Mouse (Mus musculus): ENCODE measurements around the gene Dbi. TPM values are rescaled to one million over a fixed set of nuclear protein-coding genes. Genes with fewer than 3 reads are reported as not detected.

Dbi gene
- polyA plus RNA-seq, 1 experiment from 2014 or later: 571 TPM

DNA sequence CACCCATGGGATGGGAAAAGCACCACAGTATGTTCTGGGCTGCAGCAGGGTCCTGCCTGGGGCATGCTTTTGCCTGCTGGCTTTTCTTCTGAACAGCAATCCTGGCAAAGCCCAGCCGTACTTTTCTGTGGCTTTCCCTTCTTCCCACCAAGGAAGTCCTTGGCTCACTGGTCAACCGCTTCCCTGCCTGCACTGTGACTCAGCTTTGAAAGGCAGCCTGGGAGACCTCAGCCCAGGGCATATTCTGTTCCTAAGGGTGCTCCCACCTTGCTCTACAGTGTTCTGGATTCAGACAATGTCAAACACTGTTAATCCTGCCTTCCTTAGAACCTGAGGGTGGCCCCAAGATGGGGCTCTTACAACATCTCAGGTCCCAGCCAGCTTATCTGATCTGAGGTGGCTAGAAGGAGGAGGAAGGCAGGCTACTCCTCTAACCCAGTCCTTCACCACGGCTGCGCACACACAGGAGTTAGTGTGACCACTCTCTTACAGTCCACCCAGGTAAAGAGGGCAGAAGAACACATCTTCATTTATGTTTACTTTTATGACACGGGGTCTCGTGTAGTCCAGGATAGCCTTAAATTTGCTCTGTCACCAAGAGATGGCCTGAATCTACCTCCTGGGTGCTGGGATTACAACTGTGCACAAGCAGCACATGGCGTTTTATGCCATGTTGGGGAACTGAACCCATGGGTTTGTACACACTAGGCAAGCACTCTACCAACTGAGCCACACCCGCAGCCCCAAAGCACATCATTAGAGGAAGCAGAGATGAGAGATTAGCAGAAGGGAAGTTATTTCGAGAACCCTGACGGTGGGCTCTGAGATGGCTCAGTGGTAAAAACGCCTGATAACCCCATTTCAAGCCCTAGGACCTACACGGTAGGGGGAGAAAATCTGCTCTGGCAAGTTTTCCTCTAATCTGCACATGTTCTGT lies 8.4 kb downstream of the Dbi start:
- Histone ChIP-seq H3K27me3 (ENCODE audit: control insufficient read depth, insufficient read depth, low read length) (no peaks in the 10 kb centered on the region), H3K4me1 (ENCODE audit: control insufficient read depth, insufficient read depth, low read length) (no peaks in the 10 kb centered on the region), H3K27ac (ENCODE audit: low read depth, low read length) (no peak overlapping the region), H3K9ac (ENCODE audit: low read depth, low read length) (no peak overlapping the region), H3K4me3 (ENCODE audit: low read length) (no peak overlapping the region), H3K36me3 (ENCODE audit: control insufficient read depth, insufficient read depth, low read length) (peaks cover 37% of the 10 kb centered on the region), H3K9me3 (ENCODE audit: control insufficient read depth, low read length) (peaks cover 10% of the 10 kb centered on the region), H3K4me2 (replicated peaks; ENCODE audit: low read depth, low read length) (no peak overlapping the region)
- 86% methylated on average over 12 of the region's 12 CpGs for WGBS
- no peak for ATAC-seq (ENCODE audit: low FRiP score, low TSS enrichment)

DNA sequence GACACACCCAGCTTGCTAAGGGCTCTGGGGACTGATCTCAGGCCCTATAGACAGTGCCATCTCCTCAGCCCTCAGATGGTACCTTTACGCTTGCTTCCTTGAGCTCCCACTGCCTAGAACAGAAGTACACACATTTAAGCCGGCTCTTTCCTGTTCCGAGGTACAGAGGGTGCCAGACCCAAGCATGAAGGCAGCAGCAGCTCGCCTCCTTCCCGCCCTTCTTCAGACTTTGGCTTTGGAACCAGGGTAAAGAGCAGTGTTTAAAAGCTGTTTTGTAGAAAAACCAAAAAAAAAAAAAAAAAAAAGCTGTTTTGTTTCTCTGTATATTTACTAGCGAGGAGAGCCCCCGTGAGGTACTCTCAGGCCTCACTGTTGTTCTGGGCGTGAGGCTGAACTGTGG lies 9.1 kb downstream of the Dbi start:
- no peaks in the 10 kb centered on the region for H3K27me3 ChIP-seq (ENCODE audit: control insufficient read depth, insufficient read depth, low read length)
- peaks cover 37% of the 10 kb centered on the region for H3K36me3 ChIP-seq (ENCODE audit: control insufficient read depth, insufficient read depth, low read length)
- no peaks in the 10 kb centered on the region for H3K4me1 ChIP-seq (ENCODE audit: control insufficient read depth, insufficient read depth, low read length)
- ATAC-seq (ENCODE audit: low FRiP score, low TSS enrichment): no peak
- H3K9ac ChIP-seq (ENCODE audit: low read depth, low read length): no peak overlapping the region
- WGBS: 92% methylated on average over 8 of the region's 8 CpGs
- H3K4me2 ChIP-seq (replicated peaks; ENCODE audit: low read depth, low read length): no peak overlapping the region
- no peak overlapping the region for H3K4me3 ChIP-seq (ENCODE audit: low read length)
- peaks cover 10% of the 10 kb centered on the region for H3K9me3 ChIP-seq (ENCODE audit: control insufficient read depth, low read length)
- no peak overlapping the region for H3K27ac ChIP-seq (ENCODE audit: low read depth, low read length)

DNA sequence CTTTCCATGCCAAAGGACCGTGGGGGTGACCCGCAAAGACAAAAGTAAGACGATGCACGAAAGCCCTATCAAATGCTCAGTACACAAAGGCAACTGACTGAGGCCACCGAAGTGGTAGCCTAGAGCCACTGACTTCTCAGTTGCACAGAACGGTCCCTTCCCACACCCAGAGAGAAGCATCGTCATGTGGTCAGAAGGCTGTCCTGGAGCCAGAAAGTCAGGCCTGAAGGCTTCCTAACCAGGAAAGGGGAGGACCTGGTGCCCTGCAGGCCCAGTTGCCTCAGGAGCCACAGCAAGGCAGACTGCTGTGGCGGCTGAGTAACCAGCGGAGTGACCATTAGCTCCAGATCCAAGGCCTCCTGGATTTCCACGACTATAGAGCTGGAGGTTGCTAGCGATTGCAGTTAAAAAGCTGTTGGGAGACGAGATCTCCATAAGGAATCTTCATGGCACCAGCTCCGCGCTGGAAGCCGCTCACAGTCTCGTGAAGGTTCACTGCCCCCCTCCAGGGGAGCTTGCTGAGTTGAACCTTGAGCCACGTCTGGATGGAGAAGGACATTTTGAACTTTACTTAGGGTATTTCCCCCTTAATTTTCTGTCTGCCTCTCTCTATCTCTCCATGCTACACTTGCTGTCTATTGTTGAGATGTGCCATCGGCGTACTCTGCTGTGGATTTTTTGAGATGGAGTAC lies 11.0 kb downstream of the Dbi start:
- no peak overlapping the region for H3K4me2 ChIP-seq (replicated peaks; ENCODE audit: low read depth, low read length)
- no peaks in the 10 kb centered on the region for H3K27me3 ChIP-seq (ENCODE audit: control insufficient read depth, insufficient read depth, low read length)
- no peak overlapping the region for H3K27ac ChIP-seq (ENCODE audit: low read depth, low read length)
- no peak overlapping the region for H3K4me3 ChIP-seq (ENCODE audit: low read length)
- H3K9ac ChIP-seq (ENCODE audit: low read depth, low read length): no peak overlapping the region
- H3K4me1 ChIP-seq (ENCODE audit: control insufficient read depth, insufficient read depth, low read length): no peaks in the 10 kb centered on the region
- ATAC-seq (ENCODE audit: low FRiP score, low TSS enrichment): no peak
- H3K9me3 ChIP-seq (ENCODE audit: control insufficient read depth, low read length): peaks cover 7% of the 10 kb centered on the region
- 80% methylated on average over 19 of the region's 19 CpGs for WGBS
- peaks cover 22% of the 10 kb centered on the region for H3K36me3 ChIP-seq (ENCODE audit: control insufficient read depth, insufficient read depth, low read length)

GRCm38 (mm10) chr1:120105556-120105959 lies 15.3 kb downstream of the Dbi start:
- H3K27ac ChIP-seq (ENCODE audit: low read depth, low read length): no peak overlapping the region
- no peak overlapping the region for H3K4me3 ChIP-seq (ENCODE audit: low read length)
- no peaks in the 10 kb centered on the region for H3K4me1 ChIP-seq (ENCODE audit: control insufficient read depth, insufficient read depth, low read length)
- H3K9me3 ChIP-seq (ENCODE audit: control insufficient read depth, low read length): no peaks in the 10 kb centered on the region
- no peak overlapping the region for H3K9ac ChIP-seq (ENCODE audit: low read depth, low read length)
- H3K36me3 ChIP-seq (ENCODE audit: control insufficient read depth, insufficient read depth, low read length): no peaks in the 10 kb centered on the region
- H3K4me2 ChIP-seq (replicated peaks; ENCODE audit: low read depth, low read length): no peak overlapping the region
- ATAC-seq (ENCODE audit: low FRiP score, low TSS enrichment): no peak
- H3K27me3 ChIP-seq (ENCODE audit: control insufficient read depth, insufficient read depth, low read length): no peaks in the 10 kb centered on the region
- 66% methylated on average over 5 of the region's 5 CpGs for WGBS

DNA sequence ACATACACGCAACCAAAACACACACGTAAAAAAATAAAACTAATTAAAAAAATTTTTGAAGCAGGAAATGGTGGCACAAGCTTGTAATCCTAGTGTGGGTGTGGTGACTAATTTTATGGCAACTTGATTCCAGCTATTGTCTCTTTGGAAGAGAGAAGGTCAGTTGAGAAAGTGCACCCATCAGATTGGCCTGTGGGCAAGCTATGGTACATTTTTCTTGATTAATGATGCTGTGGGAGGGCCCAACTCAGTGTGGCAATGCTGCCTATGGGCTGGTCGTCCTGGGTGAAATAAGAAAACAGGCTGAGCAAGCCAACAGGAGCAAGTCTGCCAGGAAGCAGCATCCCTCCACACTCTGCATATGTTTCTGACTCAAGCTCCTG lies 19.7 kb downstream of the Dbi start:
- no peaks in the 10 kb centered on the region for H3K4me1 ChIP-seq (ENCODE audit: control insufficient read depth, insufficient read depth, low read length)
- no peak overlapping the region for H3K9ac ChIP-seq (ENCODE audit: low read depth, low read length)
- H3K4me2 ChIP-seq (replicated peaks; ENCODE audit: low read depth, low read length): no peak overlapping the region
- H3K27ac ChIP-seq (ENCODE audit: low read depth, low read length): no peak overlapping the region
- no peak overlapping the region for H3K4me3 ChIP-seq (ENCODE audit: low read length)
- no peaks in the 10 kb centered on the region for H3K9me3 ChIP-seq (ENCODE audit: control insufficient read depth, low read length)
- WGBS: 85% methylated on average over 3 of the region's 3 CpGs
- no peaks in the 10 kb centered on the region for H3K36me3 ChIP-seq (ENCODE audit: control insufficient read depth, insufficient read depth, low read length)
- no peak for ATAC-seq (ENCODE audit: low FRiP score, low TSS enrichment)
- H3K27me3 ChIP-seq (ENCODE audit: control insufficient read depth, insufficient read depth, low read length): no peaks in the 10 kb centered on the region

DNA sequence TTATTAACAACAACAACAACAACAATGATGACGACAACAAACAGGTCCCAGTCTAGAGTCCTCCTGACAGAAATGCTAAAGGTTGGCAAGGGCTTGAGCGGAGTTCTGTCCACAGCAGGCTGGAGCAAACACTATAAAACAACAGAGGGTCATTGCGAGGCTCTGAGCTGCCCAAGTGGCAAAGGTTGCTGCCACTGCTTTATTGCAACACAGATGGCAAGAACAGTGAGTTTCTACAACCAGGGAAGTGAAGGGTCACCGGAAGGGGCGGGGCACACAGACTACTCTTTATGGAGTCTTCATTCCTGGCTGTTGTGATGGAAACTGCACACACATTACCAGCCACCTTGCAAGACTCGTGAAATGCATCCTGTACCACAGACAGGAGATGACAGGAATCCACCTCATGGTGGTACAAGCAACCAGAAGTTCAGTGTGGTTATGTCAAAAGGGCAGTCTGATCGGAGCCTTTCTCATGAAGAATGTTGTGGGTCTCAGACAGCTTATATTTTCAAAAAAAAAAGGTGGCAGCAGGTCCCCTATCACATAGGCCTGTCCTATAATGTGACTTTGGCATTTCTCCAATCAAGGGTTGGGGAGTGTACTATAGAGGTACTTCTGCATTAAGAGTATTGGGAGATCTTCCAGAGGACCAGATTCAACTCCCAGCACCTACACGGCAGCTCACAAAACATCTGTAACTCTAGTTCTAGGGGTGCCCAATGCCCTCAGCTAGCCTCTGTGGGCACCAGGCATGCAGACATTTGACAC lies 20.2 kb downstream of the Dbi start:
- no peak overlapping the region for H3K4me2 ChIP-seq (replicated peaks; ENCODE audit: low read depth, low read length)
- H3K27ac ChIP-seq (ENCODE audit: low read depth, low read length): no peak overlapping the region
- no peaks in the 10 kb centered on the region for H3K9me3 ChIP-seq (ENCODE audit: control insufficient read depth, low read length)
- no peaks in the 10 kb centered on the region for H3K27me3 ChIP-seq (ENCODE audit: control insufficient read depth, insufficient read depth, low read length)
- H3K4me1 ChIP-seq (ENCODE audit: control insufficient read depth, insufficient read depth, low read length): no peaks in the 10 kb centered on the region
- no peaks in the 10 kb centered on the region for H3K36me3 ChIP-seq (ENCODE audit: control insufficient read depth, insufficient read depth, low read length)
- H3K9ac ChIP-seq (ENCODE audit: low read depth, low read length): no peak overlapping the region
- no peak overlapping the region for H3K4me3 ChIP-seq (ENCODE audit: low read length)
- no peak for ATAC-seq (ENCODE audit: low FRiP score, low TSS enrichment)
- WGBS: 80% methylated on average over 8 of the region's 8 CpGs

GRCm38 (mm10) chr1:120099483-120099882 lies 21.4 kb downstream of the Dbi start:
- H3K36me3 ChIP-seq (ENCODE audit: control insufficient read depth, insufficient read depth, low read length): no peaks in the 10 kb centered on the region
- H3K4me3 ChIP-seq (ENCODE audit: low read length): no peak overlapping the region
- H3K27me3 ChIP-seq (ENCODE audit: control insufficient read depth, insufficient read depth, low read length): no peaks in the 10 kb centered on the region
- H3K9ac ChIP-seq (ENCODE audit: low read depth, low read length): no peak overlapping the region
- H3K4me2 ChIP-seq (replicated peaks; ENCODE audit: low read depth, low read length): no peak overlapping the region
- no peaks in the 10 kb centered on the region for H3K9me3 ChIP-seq (ENCODE audit: control insufficient read depth, low read length)
- ATAC-seq (ENCODE audit: low FRiP score, low TSS enrichment): no peak
- no peak overlapping the region for H3K27ac ChIP-seq (ENCODE audit: low read depth, low read length)
- 54% methylated on average over 6 of the region's 6 CpGs for WGBS
- H3K4me1 ChIP-seq (ENCODE audit: control insufficient read depth, insufficient read depth, low read length): no peaks in the 10 kb centered on the region

DNA sequence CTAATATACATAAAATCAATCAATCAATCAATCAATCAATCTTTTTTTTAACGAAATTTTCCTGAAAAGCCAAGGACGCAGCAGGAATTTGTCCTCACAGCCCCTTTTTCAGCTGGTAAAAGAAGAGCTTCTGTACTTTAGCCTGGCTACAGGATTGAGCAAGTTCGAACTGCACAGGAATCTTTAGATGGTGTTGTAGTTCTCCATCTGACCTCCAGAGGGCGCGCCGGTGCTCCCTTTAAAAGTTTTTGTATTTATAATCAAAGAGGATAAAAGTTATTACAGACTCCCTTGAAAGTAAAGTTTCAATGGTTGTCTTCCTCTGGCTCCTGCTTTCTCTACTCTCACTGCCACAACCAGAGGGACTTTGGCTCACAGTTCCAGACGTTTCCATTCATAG lies 22.6 kb downstream of the Dbi start:
- H3K4me2 ChIP-seq (replicated peaks; ENCODE audit: low read depth, low read length): no peak overlapping the region
- no peak overlapping the region for H3K9ac ChIP-seq (ENCODE audit: low read depth, low read length)
- no peaks in the 10 kb centered on the region for H3K4me1 ChIP-seq (ENCODE audit: control insufficient read depth, insufficient read depth, low read length)
- no peak overlapping the region for H3K4me3 ChIP-seq (ENCODE audit: low read length)
- H3K27ac ChIP-seq (ENCODE audit: low read depth, low read length): no peak overlapping the region
- H3K27me3 ChIP-seq (ENCODE audit: control insufficient read depth, insufficient read depth, low read length): no peaks in the 10 kb centered on the region
- no peaks in the 10 kb centered on the region for H3K36me3 ChIP-seq (ENCODE audit: control insufficient read depth, insufficient read depth, low read length)
- 15% methylated on average over 7 of the region's 7 CpGs for WGBS
- H3K9me3 ChIP-seq (ENCODE audit: control insufficient read depth, low read length): no peaks in the 10 kb centered on the region
- ATAC-seq (ENCODE audit: low FRiP score, low TSS enrichment): no peak
